Mouse (Mus musculus) bone marrow macrophage, adult 2 months (primary cell): ENCODE measurements around the gene Exoc1.

ENCODE experiments used
- CTCF ChIP-seq: IDR thresholded peaks from 2 replicates; pipeline ENCODE4 v1.5.1; 2012; ENCODE audit warnings: low read depth, mild to moderate bottlenecking, low read length, moderate library complexity
- POLR2A ChIP-seq: IDR thresholded peaks from 2 replicates; pipeline ENCODE4 v1.6.1; 2012; ENCODE audit warnings: mild to moderate bottlenecking, low read depth, low read length, borderline replicate concordance

DNA sequence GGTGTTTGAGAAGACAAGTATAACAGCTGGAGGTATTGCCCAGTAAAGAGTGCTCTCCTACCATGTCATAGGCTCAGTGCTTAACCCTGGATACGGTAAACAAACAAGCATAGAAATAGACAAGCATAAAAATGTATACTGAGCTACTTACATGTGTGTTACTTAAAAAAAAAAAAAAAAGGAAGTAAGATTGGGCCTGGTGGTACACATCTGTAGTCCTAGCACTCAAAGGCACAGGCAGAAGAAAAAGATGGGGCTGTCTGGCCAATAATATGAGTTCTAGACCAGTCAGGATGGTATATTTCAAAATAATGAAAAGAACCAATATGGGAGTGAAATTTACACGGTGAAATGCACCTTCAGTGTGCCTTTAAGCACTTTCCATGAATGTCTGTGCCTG lies 60.9 kb downstream of the Exoc1 start:
- TF ChIP-seq CTCF (no peak), POLR2A (no peak)
